Mouse (Mus musculus): ENCODE data around the gene Miox. TPM values are rescaled to one million over a fixed set of nuclear protein-coding genes. Genes with fewer than 3 reads are reported as not detected.
A peak's percentile ranks its signal among the peaks of the same experiment; 100 is the strongest.

The Miox gene
- 0.76 TPM in 1 of 2 replicates, not detected in the other for polyA plus RNA-seq (2014; fragmentation: Nextera tagmentation; extraction: Ambion mirVana)

- H3K4me3 ChIP-seq (ENCODE audit: low read length), result no peak within 1 kb of the TSS
- H3K27me3 ChIP-seq (ENCODE audit: control insufficient read depth, insufficient read depth, low read length), result no peaks in the 10 kb centered on the region
- no peaks in the 10 kb centered on the region for H3K9me3 ChIP-seq (ENCODE audit: control insufficient read depth, low read length)
- H3K9ac ChIP-seq (ENCODE audit: low read depth, low read length), result no peak within 1 kb of the TSS
- ATAC-seq (ENCODE audit: low FRiP score, low TSS enrichment), result no peak
- H3K4me2 ChIP-seq (replicated peaks; ENCODE audit: low read depth, low read length), result no peak within 1 kb of the TSS
- H3K36me3 ChIP-seq (ENCODE audit: control insufficient read depth, insufficient read depth, low read length), result no peaks in the 10 kb centered on the region
- no peak within 1 kb of the TSS for H3K27ac ChIP-seq (ENCODE audit: low read depth, low read length)
- no peaks in the 10 kb centered on the region for H3K4me1 ChIP-seq (ENCODE audit: control insufficient read depth, insufficient read depth, low read length)
- WGBS, result 83% methylated on average over 7 of the region's 7 CpGs
Measured at GRCm38 (mm10) chr15:89334271-89334670, at the start of gene Miox. Gene Miox, plus strand, starts transcription at chr15:89334398.

GRCm38 (mm10) chr15:89285004-89285403 is 49.2 kb upstream of the Miox start:
- Histone ChIP-seq H3K4me1 (ENCODE audit: control insufficient read depth, insufficient read depth, low read length) (no peaks in the 10 kb centered on the region), H3K4me2 (replicated peaks; ENCODE audit: low read depth, low read length) (no peak overlapping the region), H3K36me3 (ENCODE audit: control insufficient read depth, insufficient read depth, low read length) (peaks cover 80% of the 10 kb centered on the region), H3K4me3 (ENCODE audit: low read length) (no peak overlapping the region), H3K27ac (ENCODE audit: low read depth, low read length) (no peak overlapping the region), H3K27me3 (ENCODE audit: control insufficient read depth, insufficient read depth, low read length) (no peaks in the 10 kb centered on the region), H3K9me3 (ENCODE audit: control insufficient read depth, low read length) (no peaks in the 10 kb centered on the region), H3K9ac (ENCODE audit: low read depth, low read length) (no peak overlapping the region)
- ATAC-seq (ENCODE audit: low FRiP score, low TSS enrichment), result no peak

GRCm38 (mm10) chr15:89285478-89285877 is 48.7 kb upstream of the Miox start:
- Histone ChIP-seq H3K9me3 (ENCODE audit: control insufficient read depth, low read length) (no peaks in the 10 kb centered on the region), H3K4me3 (ENCODE audit: low read length) (no peak overlapping the region), H3K4me2 (replicated peaks; ENCODE audit: low read depth, low read length) (no peak overlapping the region), H3K27me3 (ENCODE audit: control insufficient read depth, insufficient read depth, low read length) (no peaks in the 10 kb centered on the region), H3K4me1 (ENCODE audit: control insufficient read depth, insufficient read depth, low read length) (no peaks in the 10 kb centered on the region), H3K27ac (ENCODE audit: low read depth, low read length) (no peak overlapping the region), H3K9ac (ENCODE audit: low read depth, low read length) (no peak overlapping the region), H3K36me3 (ENCODE audit: control insufficient read depth, insufficient read depth, low read length) (peaks cover 79% of the 10 kb centered on the region)
- WGBS, result 93% methylated on average over 5 of the region's 5 CpGs
- ATAC-seq (ENCODE audit: low FRiP score, low TSS enrichment), result no peak

- H3K9me3 ChIP-seq (ENCODE audit: control insufficient read depth, low read length), result no peaks in the 10 kb centered on the region
- no peak overlapping the region for H3K4me3 ChIP-seq (ENCODE audit: low read length)
- no peaks in the 10 kb centered on the region for H3K27me3 ChIP-seq (ENCODE audit: control insufficient read depth, insufficient read depth, low read length)
- peaks cover 78% of the 10 kb centered on the region for H3K36me3 ChIP-seq (ENCODE audit: control insufficient read depth, insufficient read depth, low read length)
- no peak overlapping the region for H3K4me2 ChIP-seq (replicated peaks; ENCODE audit: low read depth, low read length)
- WGBS, result 76% methylated on average over 7 of the region's 7 CpGs
- ATAC-seq (ENCODE audit: low FRiP score, low TSS enrichment), result no peak
- H3K9ac ChIP-seq (ENCODE audit: low read depth, low read length), result no peak overlapping the region
- H3K4me1 ChIP-seq (ENCODE audit: control insufficient read depth, insufficient read depth, low read length), result no peaks in the 10 kb centered on the region
- no peak overlapping the region for H3K27ac ChIP-seq (ENCODE audit: low read depth, low read length)
Measured at GRCm38 (mm10) chr15:89286114-89286513, 48.1 kb upstream of the Miox start.

- H3K4me3 ChIP-seq (ENCODE audit: low read length), result no peak overlapping the region
- H3K36me3 ChIP-seq (ENCODE audit: control insufficient read depth, insufficient read depth, low read length), result peaks cover 77% of the 10 kb centered on the region
- no peaks in the 10 kb centered on the region for H3K27me3 ChIP-seq (ENCODE audit: control insufficient read depth, insufficient read depth, low read length)
- no peak overlapping the region for H3K27ac ChIP-seq (ENCODE audit: low read depth, low read length)
- no peak for ATAC-seq (ENCODE audit: low FRiP score, low TSS enrichment)
- WGBS, result 87% methylated on average over 5 of the region's 5 CpGs
- H3K4me1 ChIP-seq (ENCODE audit: control insufficient read depth, insufficient read depth, low read length), result no peaks in the 10 kb centered on the region
- H3K9me3 ChIP-seq (ENCODE audit: control insufficient read depth, low read length), result no peaks in the 10 kb centered on the region
- no peak overlapping the region for H3K9ac ChIP-seq (ENCODE audit: low read depth, low read length)
- H3K4me2 ChIP-seq (replicated peaks; ENCODE audit: low read depth, low read length), result no peak overlapping the region
Measured at GRCm38 (mm10) chr15:89286582-89286981, 47.6 kb upstream of the Miox start.

- Histone ChIP-seq H3K36me3 (ENCODE audit: control insufficient read depth, insufficient read depth, low read length) (peaks cover 76% of the 10 kb centered on the region), H3K27me3 (ENCODE audit: control insufficient read depth, insufficient read depth, low read length) (no peaks in the 10 kb centered on the region), H3K9ac (ENCODE audit: low read depth, low read length) (no peak overlapping the region), H3K27ac (ENCODE audit: low read depth, low read length) (no peak overlapping the region), H3K4me3 (ENCODE audit: low read length) (no peak overlapping the region), H3K4me2 (replicated peaks; ENCODE audit: low read depth, low read length) (no peak overlapping the region), H3K4me1 (ENCODE audit: control insufficient read depth, insufficient read depth, low read length) (no peaks in the 10 kb centered on the region), H3K9me3 (ENCODE audit: control insufficient read depth, low read length) (no peaks in the 10 kb centered on the region)
- WGBS, result 83% methylated on average over 23 of the region's 23 CpGs
- ATAC-seq (ENCODE audit: low FRiP score, low TSS enrichment), result 0 out of 2 replicates have a peak, but pooled peaks have one; percentile 11
Measured at GRCm38 (mm10) chr15:89288227-89288767, 45.9 kb upstream of the Miox start.

GRCm38 (mm10) chr15:89289455-89289854 is 44.7 kb upstream of the Miox start:
- Histone ChIP-seq H3K27ac (ENCODE audit: low read depth, low read length) (no peak overlapping the region), H3K4me1 (ENCODE audit: control insufficient read depth, insufficient read depth, low read length) (no peaks in the 10 kb centered on the region), H3K36me3 (ENCODE audit: control insufficient read depth, insufficient read depth, low read length) (peaks cover 79% of the 10 kb centered on the region), H3K4me3 (ENCODE audit: low read length) (no peak overlapping the region), H3K27me3 (ENCODE audit: control insufficient read depth, insufficient read depth, low read length) (no peaks in the 10 kb centered on the region), H3K9ac (ENCODE audit: low read depth, low read length) (no peak overlapping the region), H3K9me3 (ENCODE audit: control insufficient read depth, low read length) (no peaks in the 10 kb centered on the region), H3K4me2 (replicated peaks; ENCODE audit: low read depth, low read length) (no peak overlapping the region)
- ATAC-seq (ENCODE audit: low FRiP score, low TSS enrichment), result no peak
- 95% methylated on average over 11 of the region's 11 CpGs for WGBS

GRCm38 (mm10) chr15:89291521-89291920 is 42.7 kb upstream of the Miox start:
- Histone ChIP-seq H3K4me3 (ENCODE audit: low read length) (no peak overlapping the region), H3K4me1 (ENCODE audit: control insufficient read depth, insufficient read depth, low read length) (no peaks in the 10 kb centered on the region), H3K27me3 (ENCODE audit: control insufficient read depth, insufficient read depth, low read length) (no peaks in the 10 kb centered on the region), H3K9me3 (ENCODE audit: control insufficient read depth, low read length) (no peaks in the 10 kb centered on the region), H3K36me3 (ENCODE audit: control insufficient read depth, insufficient read depth, low read length) (peaks cover 86% of the 10 kb centered on the region), H3K4me2 (replicated peaks; ENCODE audit: low read depth, low read length) (no peak overlapping the region), H3K27ac (ENCODE audit: low read depth, low read length) (no peak overlapping the region), H3K9ac (ENCODE audit: low read depth, low read length) (no peak overlapping the region)
- no peak for ATAC-seq (ENCODE audit: low FRiP score, low TSS enrichment)
- WGBS, result 88% methylated on average over 3 of the region's 3 CpGs

- Histone ChIP-seq H3K27me3 (ENCODE audit: control insufficient read depth, insufficient read depth, low read length) (no peaks in the 10 kb centered on the region), H3K4me1 (ENCODE audit: control insufficient read depth, insufficient read depth, low read length) (no peaks in the 10 kb centered on the region), H3K27ac (ENCODE audit: low read depth, low read length) (no peak overlapping the region), H3K36me3 (ENCODE audit: control insufficient read depth, insufficient read depth, low read length) (peaks cover 86% of the 10 kb centered on the region), H3K9me3 (ENCODE audit: control insufficient read depth, low read length) (no peaks in the 10 kb centered on the region), H3K4me3 (ENCODE audit: low read length) (no peak overlapping the region), H3K4me2 (replicated peaks; ENCODE audit: low read depth, low read length) (no peak overlapping the region), H3K9ac (ENCODE audit: low read depth, low read length) (no peak overlapping the region)
- WGBS, result 71% methylated on average over 2 of the region's 2 CpGs
- ATAC-seq (ENCODE audit: low FRiP score, low TSS enrichment), result no peak
Measured at GRCm38 (mm10) chr15:89292795-89293194, 41.4 kb upstream of the Miox start.
